In genomic region chr5:72798563-72798962, GRCm38 (mm10) we compare ENCODE assay signal across 15 mouse cellular contexts. TPM values are rescaled to one million over a fixed set of nuclear protein-coding genes. Genes with fewer than 3 reads are reported as not detected.
"Had no signal": no experiment of that assay in that cellular context is flagged by ENCODE, and none has a peak within 500 bp of the region (broad histone marks: within the 10 kb centered on the region; RNA-seq: fewer than 3 reads in every experiment).

No protein-coding gene starts in this region.

- H3K9ac ChIP-seq: liver, embryonic 12.5 days; liver, embryonic 14.5 days; lung, embryonic 14.5 days; neural tube, embryonic 13.5 days; neural tube, embryonic 15.5 days had no signal

- H3K36me3 ChIP-seq: liver, embryonic 12.5 days; neural tube, embryonic 13.5 days; neural tube, embryonic 15.5 days had no signal

- H3K4me1 ChIP-seq: neural tube, embryonic 13.5 days; neural tube, embryonic 15.5 days had no signal

- DNase-seq: lung, adult 18-20 months; lung, embryonic 14.5 days; lung, postnatal 10 days; lung, postnatal 4 days; retina, postnatal 1 day; right cerebral cortex, adult 18-20 months; thymus, adult 2 months; thymus, postnatal 25 days; thymus, postnatal 4 days had no signal

- H3K27me3 ChIP-seq: liver, embryonic 12.5 days; neural tube, embryonic 13.5 days; neural tube, embryonic 15.5 days had no signal

- H3K9me3 ChIP-seq: liver, embryonic 12.5 days; neural tube, embryonic 13.5 days; neural tube, embryonic 15.5 days had no signal

- ATAC-seq: liver, embryonic 12.5 days had no signal

- H3K4me2 ChIP-seq: liver, embryonic 12.5 days; lung, embryonic 14.5 days; neural tube, embryonic 13.5 days; neural tube, embryonic 15.5 days had no signal

- H3K4me3 ChIP-seq: liver, embryonic 12.5 days; myocyte; neural tube, embryonic 13.5 days; neural tube, embryonic 15.5 days had no signal

- H3K27ac ChIP-seq: liver, embryonic 12.5 days; liver, embryonic 14.5 days; neural tube, embryonic 13.5 days; neural tube, embryonic 15.5 days had no signal

RNA-seq across cellular contexts. Expression of gene Txk, which starts 46.0 kb away (rescaled TPM):
- polyA plus RNA-seq: lung, embryonic 14.5 days; neural tube, embryonic 11.5 days had no signal
